Mouse (Mus musculus): ENCODE measurements around the gene H2-T3. TPM values are rescaled to one million over a fixed set of nuclear protein-coding genes. Genes with fewer than 3 reads are reported as not detected.
A peak's percentile ranks its signal among the peaks of the same experiment; 100 is the strongest.
"Not testable (repeated sequence)": the region's sequence is repeated elsewhere in the genome, so short reads cannot be mapped to it uniquely, and the experiment has no call there.

H2-T3 gene
- polyA plus RNA-seq, 1 experiment from 2014 or later: not detected

GRCm38 (mm10) chr17:36145111-36145860 is 44.8 kb downstream of the H2-T3 start:
- peaks cover 2% of the 10 kb centered on the region; the same call in 1 of the 2 replicates for H3K27me3 ChIP-seq (ENCODE audit: control insufficient read depth, insufficient read depth, low read length)
- no peak overlapping the region for H3K9ac ChIP-seq (ENCODE audit: low read length)
- H3K4me2 ChIP-seq (replicated peaks; ENCODE audit: low read depth): peak overlapping the region; percentile 66

GRCm38 (mm10) chr17:36136299-36136848 is 53.7 kb downstream of the H2-T3 start:
- not testable (repeated sequence) for H3K36me3 ChIP-seq (ENCODE audit: control insufficient read depth, insufficient read depth, low read length); H3K4me2 ChIP-seq (replicated peaks; ENCODE audit: low read depth); H3K9ac ChIP-seq (ENCODE audit: low read length); DNase-seq (ENCODE audit: low spot score); H3K4me3 ChIP-seq (ENCODE audit: low read depth, low read length); H3K27ac ChIP-seq (replicated peaks); ATAC-seq (ENCODE audit: low FRiP score, low TSS enrichment); H3K9me3 ChIP-seq (ENCODE audit: control insufficient read depth, low read length); H3K4me1 ChIP-seq (replicated peaks; ENCODE audit: control insufficient read depth, insufficient read depth); H3K27me3 ChIP-seq (ENCODE audit: control insufficient read depth, insufficient read depth, low read length)
- WGBS: 50% methylated on average over 1 of the region's 1 CpGs

More at GRCm38 (mm10) chr17:36145111-36145860, 44.8 kb downstream of the H2-T3 start:
- no peaks in the 10 kb centered on the region for H3K9me3 ChIP-seq (ENCODE audit: control insufficient read depth, low read length)
- ATAC-seq (ENCODE audit: low FRiP score, low TSS enrichment): peak; percentile 54
- peaks cover 2% of the 10 kb centered on the region; the same call in 1 of the 2 replicates for H3K4me1 ChIP-seq (replicated peaks; ENCODE audit: control insufficient read depth, insufficient read depth)
- H3K27ac ChIP-seq (replicated peaks): no peak overlapping the region
- TF ChIP-seq EP300 (optimal IDR thresholded peaks at IDR 0.05): no peak
- TF ChIP-seq CTCF (IDR thresholded peaks at IDR 0.05; ENCODE audit: low read depth): no peak
- peak overlapping the region; percentile 50 for H3K4me3 ChIP-seq (ENCODE audit: low read depth, low read length)
- DNase-seq (ENCODE audit: low spot score): peak; percentile 31
- WGBS: 2% methylated on average over 62 of the region's 78 CpGs
- no peaks in the 10 kb centered on the region for H3K36me3 ChIP-seq (ENCODE audit: control insufficient read depth, insufficient read depth, low read length)

Other genes starting within 250 kb of the H2-T3 start
- 54.8 and 71.5 TPM in 2 replicates for gene Abcf1, start 220.5 kb downstream of the H2-T3 start, polyA plus RNA-seq (2015; fragmentation: Nextera tagmentation; extraction: Ambion mirVana)
- gene Gnl1, start 210.4 kb downstream of the H2-T3 start, polyA plus RNA-seq (2015; fragmentation: Nextera tagmentation; extraction: Ambion mirVana): 24.6 and 25.1 TPM in 2 replicates
- gene Prr3, start 210.1 kb downstream of the H2-T3 start, polyA plus RNA-seq (2015; fragmentation: Nextera tagmentation; extraction: Ambion mirVana): 10.8 and 10.9 TPM in 2 replicates
- 1.0 and 1.1 TPM in 2 replicates for gene H2-T24, start 169.7 kb downstream of the H2-T3 start, polyA plus RNA-seq (2015; fragmentation: Nextera tagmentation; extraction: Ambion mirVana)
- gene H2-T23, start 157.4 kb downstream of the H2-T3 start, polyA plus RNA-seq (2015; fragmentation: Nextera tagmentation; extraction: Ambion mirVana): 35.9 and 40.2 TPM in 2 replicates
- 18.9 and 21.0 TPM in 2 replicates for gene H2-T22, start 147.5 kb downstream of the H2-T3 start, polyA plus RNA-seq (2015; fragmentation: Nextera tagmentation; extraction: Ambion mirVana)
- not detected in 2 replicates for gene Gm6034, start 147.3 kb downstream of the H2-T3 start, polyA plus RNA-seq (2015; fragmentation: Nextera tagmentation; extraction: Ambion mirVana)
- 0.08 and 0.10 TPM in 2 replicates for gene Gm11127, start 131.9 kb downstream of the H2-T3 start, polyA plus RNA-seq (2015; fragmentation: Nextera tagmentation; extraction: Ambion mirVana)
- gene Gm19684, start 68.6 kb downstream of the H2-T3 start, polyA plus RNA-seq (2015; fragmentation: Nextera tagmentation; extraction: Ambion mirVana): not detected in 2 replicates
- not detected in 2 replicates for gene Gm7030, start 60.9 kb downstream of the H2-T3 start, polyA plus RNA-seq (2015; fragmentation: Nextera tagmentation; extraction: Ambion mirVana)
- gene Gm8909, start 21.8 kb downstream of the H2-T3 start, polyA plus RNA-seq (2015; fragmentation: Nextera tagmentation; extraction: Ambion mirVana): 0.16 and 0.22 TPM in 2 replicates
- 126 TPM in 2 replicates for gene Rpp21, start 67.8 kb upstream of the H2-T3 start, polyA plus RNA-seq (2015; fragmentation: Nextera tagmentation; extraction: Ambion mirVana)
- 6.2 and 6.5 TPM in 2 replicates for gene Trim39, start 82.0 kb upstream of the H2-T3 start, polyA plus RNA-seq (2015; fragmentation: Nextera tagmentation; extraction: Ambion mirVana)
- not detected in 2 replicates for gene H2-M10.2, start 96.2 kb upstream of the H2-T3 start, polyA plus RNA-seq (2015; fragmentation: Nextera tagmentation; extraction: Ambion mirVana)
- not detected in 2 replicates for gene H2-M10.1, start 135.9 kb upstream of the H2-T3 start, polyA plus RNA-seq (2015; fragmentation: Nextera tagmentation; extraction: Ambion mirVana)
- not detected in 2 replicates for gene H2-M10.3, start 178.1 kb upstream of the H2-T3 start, polyA plus RNA-seq (2015; fragmentation: Nextera tagmentation; extraction: Ambion mirVana)

Data from stomach, postnatal 0 days (tissue).